20 mouse cellular contexts compared by ENCODE assay signal in the genomic region with DNA sequence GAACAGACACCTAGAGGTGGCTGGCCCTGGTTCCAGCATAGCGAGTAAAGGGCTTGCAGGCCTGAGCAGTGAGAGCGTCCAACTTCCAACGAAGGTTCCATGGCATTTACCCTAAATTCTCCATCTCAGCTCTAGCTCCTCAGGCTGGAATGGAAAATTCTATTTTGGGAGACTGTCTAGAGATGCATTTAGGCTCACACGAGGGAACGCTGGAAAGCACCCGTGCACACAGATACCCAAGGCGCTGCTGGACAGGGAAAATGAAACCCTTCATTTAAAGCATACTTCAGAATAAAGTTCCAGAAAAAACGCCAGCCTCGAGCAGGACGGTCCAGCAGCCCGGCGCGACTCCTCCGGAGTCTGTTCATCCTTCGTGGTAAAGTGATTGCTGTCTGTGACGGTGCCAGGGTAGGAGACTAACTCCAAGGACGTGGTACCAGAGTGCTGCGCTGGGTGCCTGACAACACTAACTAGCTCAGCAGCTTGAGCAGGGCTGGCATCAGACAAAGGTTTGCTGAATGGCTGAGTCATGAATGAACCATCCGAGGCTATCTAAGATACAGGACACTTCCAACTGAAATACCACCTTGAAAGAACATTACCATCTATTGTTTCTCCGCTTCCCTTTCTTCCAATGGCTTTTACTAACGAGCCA. TPM values are rescaled to one million over a fixed set of nuclear protein-coding genes. Genes with fewer than 3 reads are reported as not detected.
DNase-seq lines count a peak whose midpoint lies in the region; ATAC-seq lines count a peak whose summit lies in the region.
"Had no signal": no experiment of that assay in that cellular context is flagged by ENCODE, and none has a peak within 500 bp of the region (broad histone marks: within the 10 kb centered on the region; RNA-seq: fewer than 3 reads in every experiment).

No protein-coding gene starts in this region.

- H3K36me3 ChIP-seq in heart, embryonic 12.5 days = no peaks in the 10 kb centered on the region
- H3K36me3 ChIP-seq in heart, embryonic 15.5 days = no peaks in the 10 kb centered on the region
- H3K36me3 ChIP-seq in forebrain, embryonic 11.5 days (ENCODE audit: control insufficient read depth, insufficient read depth, low read length) = no peaks in the 10 kb centered on the region
- H3K36me3 ChIP-seq: hindbrain, embryonic 15.5 days; liver, embryonic 13.5 days; neural tube, embryonic 13.5 days; stomach, embryonic 15.5 days had no signal

- H3K9ac ChIP-seq in heart, embryonic 12.5 days = peak overlapping the region; percentile 24
- no peak overlapping the region for H3K9ac ChIP-seq in heart, embryonic 15.5 days
- H3K9ac ChIP-seq in forebrain, embryonic 11.5 days (ENCODE audit: low read length) = no peak overlapping the region
- H3K9ac ChIP-seq: hindbrain, embryonic 15.5 days; liver, embryonic 13.5 days; neural tube, embryonic 13.5 days; stomach, embryonic 15.5 days had no signal

- no peak overlapping the region for H3K4me3 ChIP-seq in heart, embryonic 12.5 days
- H3K4me3 ChIP-seq in heart, embryonic 15.5 days = peak overlapping the region; percentile 18; the same call in 1 of the 2 replicates
- no peak overlapping the region for H3K4me3 ChIP-seq in forebrain, embryonic 11.5 days (ENCODE audit: low read depth, low read length)
- H3K4me3 ChIP-seq: hindbrain, embryonic 15.5 days; liver, embryonic 13.5 days; neural tube, embryonic 13.5 days; stomach, embryonic 15.5 days had no signal

- peak; percentile 57 to 78 for DNase-seq in adrenal gland, adult (ENCODE audit: inconsistent age in 2 of 2, low spot score in 1 of 2)
- DNase-seq in adrenal gland, postnatal 4 days (ENCODE audit: low spot score in 2 of 2) = no peak
- DNase-seq in heart, postnatal 10 days = no peak
- peak; percentile 43 for DNase-seq in adrenal gland, adult 8-10 months
- no peak for DNase-seq in cerebellum, adult 11 months
- no peak for DNase-seq in forebrain, embryonic 11.5 days (ENCODE audit: low spot score)
- DNase-seq: cerebellum, postnatal 25 days; kidney, adult 11 months; kidney, postnatal 36 days; left cerebral cortex, postnatal 4 days; retina, postnatal 1 day; spleen, adult 18-20 months had no signal

- peak overlapping the region; percentile 87 for H3K27ac ChIP-seq in heart, embryonic 12.5 days (ENCODE audit: poor library complexity, severe bottlenecking)
- peak overlapping the region; percentile 83 for H3K27ac ChIP-seq in heart, embryonic 15.5 days
- H3K27ac ChIP-seq in forebrain, embryonic 11.5 days (ENCODE audit: low read depth, low read length) = no peak overlapping the region
- H3K27ac ChIP-seq: hindbrain, embryonic 15.5 days; liver, embryonic 13.5 days; neural tube, embryonic 13.5 days; stomach, embryonic 15.5 days had no signal

- H3K4me1 ChIP-seq in heart, embryonic 12.5 days (replicated peaks) = peaks cover 60% of the 10 kb centered on the region
- H3K4me1 ChIP-seq in heart, embryonic 15.5 days (replicated peaks) = peaks cover 50% of the 10 kb centered on the region
- H3K4me1 ChIP-seq in forebrain, embryonic 11.5 days (replicated peaks; ENCODE audit: control insufficient read depth, insufficient read depth, low read length) = no peaks in the 10 kb centered on the region
- H3K4me1 ChIP-seq: hindbrain, embryonic 15.5 days; stomach, embryonic 15.5 days had no signal

- no peaks in the 10 kb centered on the region for H3K9me3 ChIP-seq in heart, embryonic 12.5 days (replicated peaks)
- H3K9me3 ChIP-seq in heart, embryonic 15.5 days (replicated peaks) = no peaks in the 10 kb centered on the region
- no peaks in the 10 kb centered on the region for H3K9me3 ChIP-seq in forebrain, embryonic 11.5 days (ENCODE audit: control insufficient read depth, low read length)
- H3K9me3 ChIP-seq: hindbrain, embryonic 15.5 days; liver, embryonic 13.5 days; neural tube, embryonic 13.5 days; stomach, embryonic 15.5 days had no signal

- 54% methylated on average over 21 of the region's 21 CpGs for WGBS in heart, embryonic 12.5 days
- WGBS in heart, embryonic 15.5 days = 44% methylated on average over 21 of the region's 21 CpGs
- 79% methylated on average over 21 of the region's 21 CpGs for WGBS in forebrain, embryonic 11.5 days

- intact Hi-C loops in heart, postnatal 10 days (cut with DNase I) = no loop called here

- ATAC-seq in heart, embryonic 12.5 days (ENCODE audit: insufficient number of reproducible peaks, low FRiP score) = no peak
- peak; percentile 34; the same call in 1 of the 2 replicates for ATAC-seq in heart, embryonic 15.5 days (replicated peaks; ENCODE audit: insufficient number of reproducible peaks, insufficient read depth, low FRiP score, low read depth)
- no peak for ATAC-seq in forebrain, embryonic 11.5 days (replicated peaks; ENCODE audit: low FRiP score)

- H3K27me3 ChIP-seq in heart, embryonic 12.5 days (replicated peaks) = no peaks in the 10 kb centered on the region
- no peaks in the 10 kb centered on the region for H3K27me3 ChIP-seq in heart, embryonic 15.5 days
- no peaks in the 10 kb centered on the region for H3K27me3 ChIP-seq in forebrain, embryonic 11.5 days (ENCODE audit: control insufficient read depth, insufficient read depth, low read length)
- H3K27me3 ChIP-seq: CH12.LX; hindbrain, embryonic 15.5 days; liver, embryonic 13.5 days; neural tube, embryonic 13.5 days; stomach, embryonic 15.5 days had no signal

- peak overlapping the region; percentile 46 for H3K4me2 ChIP-seq in heart, embryonic 12.5 days
- H3K4me2 ChIP-seq in heart, embryonic 15.5 days = peak overlapping the region; percentile 47
- H3K4me2 ChIP-seq in forebrain, embryonic 11.5 days (ENCODE audit: low read depth, low read length, severe bottlenecking) = no peak overlapping the region
- H3K4me2 ChIP-seq: hindbrain, embryonic 15.5 days; liver, embryonic 13.5 days; neural tube, embryonic 13.5 days; stomach, embryonic 15.5 days had no signal

RNA-seq across cellular contexts. Expression of gene Prickle1, which starts 57.0 kb away (rescaled TPM):
- total RNA-seq in adrenal gland, postnatal 4 days (2021) = 10 to 100 TPM; 30.2 to 30.4 TPM
- polyA plus RNA-seq in heart, embryonic 12.5 days (2016; fragmentation: Nextera tagmentation; extraction: Ambion mirVana) = 42.2 and 43.7 TPM in 2 replicates
- 10 to 100 TPM; 24.1 to 36.4 TPM for total RNA-seq in heart, postnatal 10 days (2021)
- total RNA-seq in adrenal gland, adult 8-10 months (2022) = 10 to 100 TPM; 16.9 to 32.3 (median 22.9) TPM
- 28.2 and 31.0 TPM in 2 replicates for polyA plus RNA-seq in heart, embryonic 15.5 days (2015; fragmentation: Nextera tagmentation; extraction: Ambion mirVana)
- 11.6 and 12.4 TPM in 2 replicates for polyA plus RNA-seq in forebrain, embryonic 11.5 days (2014; fragmentation: Nextera tagmentation; extraction: Ambion mirVana)
- total RNA-seq: monocyte, adult 5-6 weeks had no signal

Comparison
In these comparisons a context has a peak if more than half of its experiments do, and no peak if none do; other contexts are left out.
1. DNase-seq: peak in adrenal gland, adult (2 of 2) and adrenal gland, adult 8-10 months (single experiment); none in adrenal gland, postnatal 4 days (0 of 2), heart, postnatal 10 days (0 of 2), cerebellum, adult 11 months (single experiment) and forebrain, embryonic 11.5 days (single experiment).